Mouse (Mus musculus) forebrain, embryonic 10.5 days (tissue): ENCODE measurements around the gene Cdk15. TPM values are rescaled to one million over a fixed set of nuclear protein-coding genes. Genes with fewer than 3 reads are reported as not detected.
A peak's percentile ranks its signal among the peaks of the same experiment; 100 is the strongest.

Source experiments
- DNase-seq: peaks from one replicate; pipeline ENCODE4 v3.0.0-alpha.2; 2017; ENCODE audit warnings: low spot score; ENCODE audit errors: extremely low spot score
- H3K27ac ChIP-seq: fragments of 300-500 bp; sonication (generic); 2 replicates; pipeline ENCODE4 v1.5.1; 2016; ENCODE audit warnings: mild to moderate bottlenecking
- H3K27me3 ChIP-seq: fragments of 300-500 bp; sonication (generic); 2 replicates; pipeline ENCODE4 v1.6.1; 2016; ENCODE audit warnings: mild to moderate bottlenecking; ENCODE audit not compliant: poor library complexity, severe bottlenecking
- H3K36me3 ChIP-seq: fragments of 300-500 bp; sonication (generic); replicated peaks from 2 replicates; pipeline ENCODE4 v1.6.1; 2016; ENCODE audit warnings: mild to moderate bottlenecking, moderate library complexity
- H3K4me1 ChIP-seq: fragments of 300-500 bp; sonication (generic); 2 replicates; pipeline ENCODE4 v1.6.1; 2016
- H3K4me3 ChIP-seq: fragments of 300-500 bp; sonication (generic); 2 replicates; pipeline ENCODE4 v1.5.1; 2016; ENCODE audit warnings: mild to moderate bottlenecking, moderate library complexity
- H3K9me3 ChIP-seq: fragments of 300-500 bp; sonication (generic); 2 replicates; pipeline ENCODE4 v1.6.1; 2016; ENCODE audit warnings: mild to moderate bottlenecking, moderate library complexity
- WGBS: fragments of 180-500 bp; shearing (Covaris S2); methylation state at CpG from one replicate; pipeline ENCODE4 v1.1.7; 2016; 5-methylcytosine and 5-hydroxymethylcytosine counted together
- polyA plus RNA-seq: library from polyadenylated mRNA; unstranded; fragments of >200 nt; fragmentation: Nextera tagmentation; extraction: Ambion mirVana; gene quantifications from 2 replicates; pipeline ENCODE4 v1.2.1, GENCODE M21; 2016

Gene Cdk15
- 0.29 and 0.73 TPM in 2 replicates for polyA plus RNA-seq

- Histone ChIP-seq H3K36me3 (no peaks in the 10 kb centered on the region), H3K9me3 (no peaks in the 10 kb centered on the region), H3K27me3 (peaks cover 20% of the 10 kb centered on the region; the same call in 1 of the 2 replicates), H3K27ac (peak within 1 kb of the TSS; percentile 8; the same call in 1 of the 2 replicates), H3K4me1 (peaks cover 39% of the 10 kb centered on the region), H3K4me3 (0 out of 2 replicates have a peak within 1 kb of the TSS, but pooled peaks have one; percentile 13)
- WGBS: 23% methylated on average over 13 of the region's 13 CpGs
- DNase-seq: peak; percentile 27
Measured at GRCm38 (mm10) chr1:59256751-59257231, at the start of gene Cdk15. Gene Cdk15 (plus strand): TSS chr1:59256906.

GRCm38 (mm10) chr1:59208331-59208730, 48.4 kb upstream of the Cdk15 start:
- Histone ChIP-seq H3K36me3 (peaks cover 17% of the 10 kb centered on the region), H3K27ac (no peak overlapping the region), H3K4me1 (no peaks in the 10 kb centered on the region), H3K27me3 (no peaks in the 10 kb centered on the region), H3K9me3 (no peaks in the 10 kb centered on the region), H3K4me3 (no peak overlapping the region)
- no peak for DNase-seq
- WGBS: 92% methylated on average over 1 of the region's 1 CpGs

GRCm38 (mm10) chr1:59211651-59212050, 45.1 kb upstream of the Cdk15 start:
- no peaks in the 10 kb centered on the region for H3K9me3 ChIP-seq
- no peaks in the 10 kb centered on the region for H3K27me3 ChIP-seq
- 92% methylated on average over 4 of the region's 4 CpGs for WGBS
- no peaks in the 10 kb centered on the region for H3K4me1 ChIP-seq
- no peak for DNase-seq
- H3K27ac ChIP-seq: no peak overlapping the region
- no peak overlapping the region for H3K4me3 ChIP-seq
- H3K36me3 ChIP-seq: peaks cover 33% of the 10 kb centered on the region

- H3K27me3 ChIP-seq: no peaks in the 10 kb centered on the region
- H3K36me3 ChIP-seq: peaks cover 33% of the 10 kb centered on the region
- no peaks in the 10 kb centered on the region for H3K4me1 ChIP-seq
- no peak for DNase-seq
- H3K4me3 ChIP-seq: no peak overlapping the region
- H3K9me3 ChIP-seq: no peaks in the 10 kb centered on the region
- no peak overlapping the region for H3K27ac ChIP-seq
- 89% methylated on average over 5 of the region's 5 CpGs for WGBS
Measured at GRCm38 (mm10) chr1:59212076-59212779, 44.5 kb upstream of the Cdk15 start.

GRCm38 (mm10) chr1:59212951-59213350, 43.8 kb upstream of the Cdk15 start:
- H3K4me1 ChIP-seq: no peaks in the 10 kb centered on the region
- H3K27me3 ChIP-seq: no peaks in the 10 kb centered on the region
- H3K4me3 ChIP-seq: no peak overlapping the region
- H3K36me3 ChIP-seq: peaks cover 35% of the 10 kb centered on the region
- no CpG with 5 or more reads among the region's 1 CpGs for WGBS
- DNase-seq: no peak
- H3K9me3 ChIP-seq: no peaks in the 10 kb centered on the region
- no peak overlapping the region for H3K27ac ChIP-seq

- Histone ChIP-seq H3K4me1 (peaks cover 2% of the 10 kb centered on the region; the same call in 1 of the 2 replicates), H3K27me3 (no peaks in the 10 kb centered on the region), H3K27ac (no peak overlapping the region), H3K4me3 (no peak overlapping the region), H3K36me3 (peaks cover 28% of the 10 kb centered on the region), H3K9me3 (no peaks in the 10 kb centered on the region)
- 94% methylated on average over 11 of the region's 11 CpGs for WGBS
- DNase-seq: no peak
Measured at GRCm38 (mm10) chr1:59215446-59215845, 41.3 kb upstream of the Cdk15 start.

- no peak for DNase-seq
- Histone ChIP-seq H3K4me3 (no peak overlapping the region), H3K36me3 (peaks cover 13% of the 10 kb centered on the region), H3K27me3 (no peaks in the 10 kb centered on the region), H3K9me3 (no peaks in the 10 kb centered on the region), H3K27ac (no peak overlapping the region), H3K4me1 (peaks cover 6% of the 10 kb centered on the region; the same call in 1 of the 2 replicates)
- WGBS: 77% methylated on average over 3 of the region's 3 CpGs
Measured at GRCm38 (mm10) chr1:59220371-59220770, 36.3 kb upstream of the Cdk15 start.

GRCm38 (mm10) chr1:59221591-59221990, 35.1 kb upstream of the Cdk15 start:
- Histone ChIP-seq H3K36me3 (peaks cover 6% of the 10 kb centered on the region; the same call in 1 of the 2 replicates), H3K9me3 (no peaks in the 10 kb centered on the region), H3K27me3 (no peaks in the 10 kb centered on the region), H3K4me3 (no peak overlapping the region), H3K27ac (no peak overlapping the region), H3K4me1 (peaks cover 6% of the 10 kb centered on the region; the same call in 1 of the 2 replicates)
- WGBS: 95% methylated on average over 2 of the region's 2 CpGs
- DNase-seq: no peak

- 93% methylated on average over 7 of the region's 7 CpGs for WGBS
- no peak overlapping the region for H3K4me3 ChIP-seq
Measured at GRCm38 (mm10) chr1:59222101-59222825, 34.4 kb upstream of the Cdk15 start.

GRCm38 (mm10) chr1:59228552-59228951, 28.2 kb upstream of the Cdk15 start:
- Histone ChIP-seq H3K27ac (no peak overlapping the region), H3K4me3 (no peak overlapping the region), H3K9me3 (no peaks in the 10 kb centered on the region), H3K36me3 (peaks cover 7% of the 10 kb centered on the region), H3K4me1 (peaks cover 7% of the 10 kb centered on the region; the same call in 1 of the 2 replicates), H3K27me3 (no peaks in the 10 kb centered on the region)
- no peak for DNase-seq
- WGBS: 92% methylated on average over 7 of the region's 7 CpGs

More at GRCm38 (mm10) chr1:59222101-59222825, 34.4 kb upstream of the Cdk15 start:
- DNase-seq: no peak
- H3K9me3 ChIP-seq: no peaks in the 10 kb centered on the region
- H3K27me3 ChIP-seq: no peaks in the 10 kb centered on the region
- H3K4me1 ChIP-seq: peaks cover 6% of the 10 kb centered on the region; the same call in 1 of the 2 replicates
- H3K27ac ChIP-seq: no peak overlapping the region
- peaks cover 5% of the 10 kb centered on the region; the same call in 1 of the 2 replicates for H3K36me3 ChIP-seq

GRCm38 (mm10) chr1:59229187-59229586, 27.5 kb upstream of the Cdk15 start:
- Histone ChIP-seq H3K9me3 (no peaks in the 10 kb centered on the region), H3K27me3 (no peaks in the 10 kb centered on the region), H3K4me1 (peaks cover 7% of the 10 kb centered on the region; the same call in 1 of the 2 replicates), H3K4me3 (no peak overlapping the region), H3K36me3 (peaks cover 7% of the 10 kb centered on the region), H3K27ac (no peak overlapping the region)
- 47% methylated on average over 4 of the region's 4 CpGs for WGBS
- DNase-seq: no peak

GRCm38 (mm10) chr1:59236856-59237441, 19.8 kb upstream of the Cdk15 start, which contains the start of gene Als2:
Gene Als2 (minus strand): TSS chr1:59237231.
- no peaks in the 10 kb centered on the region for H3K27me3 ChIP-seq
- H3K4me3 ChIP-seq: peak within 1 kb of the TSS; percentile 87
- under 1% methylated on average over 58 of the region's 58 CpGs for WGBS
- no peaks in the 10 kb centered on the region for H3K9me3 ChIP-seq
- H3K36me3 ChIP-seq: no peaks in the 10 kb centered on the region
- DNase-seq: peak; percentile 99
- H3K27ac ChIP-seq: peak within 1 kb of the TSS; percentile 90
- peaks cover 12% of the 10 kb centered on the region for H3K4me1 ChIP-seq
